Mouse (Mus musculus): ENCODE results near the gene Adcy9. TPM values are rescaled to one million over a fixed set of nuclear protein-coding genes. Genes with fewer than 3 reads are reported as not detected.

The Adcy9 gene
- polyA plus RNA-seq, 1 experiment from 2014 or later, result 1.2 TPM

DNA sequence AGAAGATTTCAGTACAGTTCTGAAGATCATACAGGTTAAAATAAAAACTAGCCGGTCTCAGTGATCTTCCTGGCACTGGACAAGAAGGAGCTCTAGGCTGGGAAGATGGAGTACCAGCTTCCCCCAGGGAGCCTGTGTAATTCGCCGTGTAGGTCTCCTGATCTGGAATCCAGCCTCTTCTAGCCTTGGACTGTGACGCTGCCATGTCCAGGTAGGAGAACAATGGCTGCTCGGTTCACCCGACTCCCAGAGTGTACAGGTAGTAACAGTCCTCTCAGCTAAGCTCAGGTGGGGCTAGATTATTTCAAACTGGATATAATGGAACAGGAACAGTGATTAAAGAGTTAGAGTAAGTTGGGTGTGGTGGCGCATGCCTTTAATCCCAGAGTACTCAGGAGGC lies 120.0 kb downstream of the Adcy9 start:
- Histone ChIP-seq H3K9me3 (ENCODE audit: control insufficient read depth, low read length) (no peaks in the 10 kb centered on the region), H3K27ac (ENCODE audit: low read length) (no peak overlapping the region), H3K4me3 (ENCODE audit: low read length) (no peak overlapping the region), H3K27me3 (replicated peaks; ENCODE audit: control insufficient read depth, insufficient read depth, low read length) (no peaks in the 10 kb centered on the region), H3K36me3 (ENCODE audit: control insufficient read depth, insufficient read depth, low read length) (peaks cover 10% of the 10 kb centered on the region), H3K4me1 (ENCODE audit: control insufficient read depth, insufficient read depth, low read length) (no peaks in the 10 kb centered on the region), H3K4me2 (ENCODE audit: low read depth, low read length) (no peak overlapping the region), H3K9ac (ENCODE audit: low read depth, low read length) (no peak overlapping the region)
- ATAC-seq, result no peak
- 93% methylated on average over 7 of the region's 7 CpGs for WGBS

DNA sequence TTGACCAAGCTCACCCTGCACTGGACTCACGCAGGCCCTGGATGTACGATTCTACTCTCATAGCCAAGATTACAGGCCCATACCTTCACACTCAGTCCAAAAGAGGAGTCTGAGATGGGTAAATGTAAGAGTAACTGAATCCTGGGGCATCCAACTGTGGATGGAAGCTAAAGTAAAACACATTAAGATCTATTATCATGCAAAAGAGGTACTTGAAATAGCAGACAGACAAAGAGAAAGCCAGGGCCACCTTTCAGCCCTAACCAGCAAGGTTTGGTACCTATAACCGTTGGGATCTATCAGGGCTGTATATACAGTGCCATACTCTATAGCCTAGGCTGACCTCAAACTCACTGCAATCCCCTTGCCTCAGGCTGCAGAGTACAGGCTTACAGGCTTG lies 127.0 kb downstream of the Adcy9 start:
- no peak overlapping the region for H3K27ac ChIP-seq (ENCODE audit: low read length)
- no peak overlapping the region for H3K4me2 ChIP-seq (ENCODE audit: low read depth, low read length)
- no peaks in the 10 kb centered on the region for H3K9me3 ChIP-seq (ENCODE audit: control insufficient read depth, low read length)
- H3K27me3 ChIP-seq (replicated peaks; ENCODE audit: control insufficient read depth, insufficient read depth, low read length), result no peaks in the 10 kb centered on the region
- H3K9ac ChIP-seq (ENCODE audit: low read depth, low read length), result no peak overlapping the region
- no peaks in the 10 kb centered on the region for H3K4me1 ChIP-seq (ENCODE audit: control insufficient read depth, insufficient read depth, low read length)
- H3K4me3 ChIP-seq (ENCODE audit: low read length), result no peak overlapping the region
- H3K36me3 ChIP-seq (ENCODE audit: control insufficient read depth, insufficient read depth, low read length), result no peaks in the 10 kb centered on the region; the same call in 1 of the 2 replicates
- 92% methylated on average over 3 of the region's 3 CpGs for WGBS
- ATAC-seq, result no peak

DNA sequence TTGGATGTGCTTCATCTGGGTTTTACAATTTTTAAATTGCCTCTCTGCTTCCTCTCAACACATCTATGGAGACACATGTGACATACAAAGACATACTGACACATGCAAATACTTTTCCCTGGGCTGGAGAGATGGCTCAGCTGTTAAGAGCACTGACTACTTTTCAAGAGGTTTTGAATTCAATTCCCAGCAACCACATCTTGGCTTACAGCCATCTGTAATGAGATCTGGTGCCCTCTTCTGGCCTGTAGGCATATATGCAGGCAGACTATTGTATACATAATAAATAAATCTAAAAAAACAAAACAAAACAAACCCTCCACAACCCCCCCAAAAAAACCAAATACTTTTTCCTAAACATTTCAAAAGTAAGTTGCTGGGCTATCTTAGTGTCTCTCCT lies 130.8 kb downstream of the Adcy9 start:
- Histone ChIP-seq H3K4me1 (ENCODE audit: control insufficient read depth, insufficient read depth, low read length) (no peaks in the 10 kb centered on the region), H3K4me3 (ENCODE audit: low read length) (no peak overlapping the region), H3K36me3 (ENCODE audit: control insufficient read depth, insufficient read depth, low read length) (no peaks in the 10 kb centered on the region; the same call in 1 of the 2 replicates), H3K27ac (ENCODE audit: low read length) (no peak overlapping the region), H3K4me2 (ENCODE audit: low read depth, low read length) (no peak overlapping the region), H3K9ac (ENCODE audit: low read depth, low read length) (no peak overlapping the region), H3K9me3 (ENCODE audit: control insufficient read depth, low read length) (no peaks in the 10 kb centered on the region), H3K27me3 (replicated peaks; ENCODE audit: control insufficient read depth, insufficient read depth, low read length) (no peaks in the 10 kb centered on the region)
- no peak for ATAC-seq

DNA sequence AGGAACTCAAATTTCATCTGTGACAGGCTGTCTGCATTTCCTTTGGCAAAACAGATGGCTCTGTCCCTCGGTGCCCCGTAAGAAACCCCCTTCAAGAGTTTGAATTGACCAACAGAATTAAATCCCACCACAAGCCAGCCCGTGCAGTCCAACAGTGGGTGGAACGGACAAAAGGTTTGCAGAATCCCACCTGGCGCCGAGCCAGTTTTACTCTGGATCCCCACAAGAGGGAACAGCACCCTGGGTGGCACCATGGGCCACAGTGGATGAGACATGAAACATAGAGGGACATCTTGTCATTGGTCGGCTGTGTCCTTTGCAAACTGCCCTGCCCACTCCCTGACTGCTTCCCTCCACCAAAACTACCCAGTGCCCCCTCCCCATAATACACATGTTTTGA lies 133.7 kb downstream of the Adcy9 start:
- H3K4me2 ChIP-seq (ENCODE audit: low read depth, low read length), result no peak overlapping the region
- WGBS, result 87% methylated on average over 7 of the region's 7 CpGs
- no peak overlapping the region for H3K27ac ChIP-seq (ENCODE audit: low read length)
- H3K36me3 ChIP-seq (ENCODE audit: control insufficient read depth, insufficient read depth, low read length), result no peaks in the 10 kb centered on the region; the same call in 1 of the 2 replicates
- no peaks in the 10 kb centered on the region for H3K4me1 ChIP-seq (ENCODE audit: control insufficient read depth, insufficient read depth, low read length)
- no peak overlapping the region for H3K4me3 ChIP-seq (ENCODE audit: low read length)
- H3K9ac ChIP-seq (ENCODE audit: low read depth, low read length), result no peak overlapping the region
- H3K27me3 ChIP-seq (replicated peaks; ENCODE audit: control insufficient read depth, insufficient read depth, low read length), result no peaks in the 10 kb centered on the region
- H3K9me3 ChIP-seq (ENCODE audit: control insufficient read depth, low read length), result no peaks in the 10 kb centered on the region
- ATAC-seq, result no peak

DNA sequence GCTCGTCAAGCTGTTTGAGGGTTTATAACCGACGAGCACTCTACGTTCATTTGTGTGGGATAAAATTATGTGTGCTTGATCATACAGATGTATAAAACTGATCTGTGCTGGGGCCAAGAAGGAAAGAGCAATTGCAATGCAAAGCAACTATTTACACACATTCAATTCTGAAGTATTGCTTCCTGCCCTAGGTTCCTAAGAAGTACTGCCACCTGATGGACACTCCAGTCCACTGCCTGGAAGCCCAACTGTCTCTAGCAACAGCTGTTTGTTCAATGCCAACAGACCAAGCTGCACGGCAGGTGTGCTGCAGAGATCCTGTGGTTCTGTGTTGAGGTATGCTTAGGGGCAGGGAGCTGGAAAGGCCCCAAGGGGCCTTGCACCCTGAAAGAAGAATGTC lies 135.0 kb downstream of the Adcy9 start:
- WGBS, result 61% methylated on average over 5 of the region's 5 CpGs
- ATAC-seq, result peak; percentile 68; the same call in 1 of the 2 replicates

DNA sequence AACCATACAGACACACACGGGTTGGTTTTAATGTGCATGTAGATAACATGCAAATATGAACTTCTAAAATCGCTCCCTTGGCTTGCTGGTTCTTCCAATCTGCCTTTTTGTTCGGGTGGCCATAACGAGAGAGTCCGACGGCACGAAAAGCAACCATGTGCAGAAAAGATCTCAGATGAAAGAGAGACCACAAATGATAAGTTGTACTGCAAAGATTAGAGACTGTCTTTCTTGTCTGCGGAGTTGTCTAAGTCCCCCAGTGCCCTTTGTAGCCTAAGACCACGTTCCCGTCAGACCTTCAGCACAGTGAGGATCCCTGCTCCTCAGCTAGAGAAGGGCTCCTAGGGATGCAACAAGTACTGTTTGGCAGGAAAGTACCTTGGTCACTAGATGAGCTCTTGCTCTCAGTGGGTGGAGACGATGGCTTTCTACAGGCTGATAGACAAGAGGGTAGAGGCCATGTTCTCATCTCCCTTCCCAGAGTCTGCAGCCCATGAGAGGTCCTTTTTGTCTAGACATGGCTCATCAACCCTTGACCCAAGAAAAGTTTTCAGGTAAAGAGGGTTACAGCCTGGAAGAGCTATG lies 136.9 kb downstream of the Adcy9 start:
- no peak overlapping the region for H3K9ac ChIP-seq (ENCODE audit: low read depth, low read length)
- 89% methylated on average over 11 of the region's 11 CpGs for WGBS
- no peak for ATAC-seq
- no peak overlapping the region for H3K27ac ChIP-seq (ENCODE audit: low read length)
- H3K4me2 ChIP-seq (ENCODE audit: low read depth, low read length), result no peak overlapping the region
- H3K4me3 ChIP-seq (ENCODE audit: low read length), result no peak overlapping the region
- no peaks in the 10 kb centered on the region for H3K4me1 ChIP-seq (ENCODE audit: control insufficient read depth, insufficient read depth, low read length)
- no peaks in the 10 kb centered on the region for H3K27me3 ChIP-seq (replicated peaks; ENCODE audit: control insufficient read depth, insufficient read depth, low read length)
- no peaks in the 10 kb centered on the region for H3K9me3 ChIP-seq (ENCODE audit: control insufficient read depth, low read length)
- H3K36me3 ChIP-seq (ENCODE audit: control insufficient read depth, insufficient read depth, low read length), result no peaks in the 10 kb centered on the region

More for the DNA sequence above, 135.0 kb downstream of the Adcy9 start:
- no peak overlapping the region for H3K4me2 ChIP-seq (ENCODE audit: low read depth, low read length)
- no peak overlapping the region for H3K4me3 ChIP-seq (ENCODE audit: low read length)
- no peaks in the 10 kb centered on the region; the same call in 1 of the 2 replicates for H3K36me3 ChIP-seq (ENCODE audit: control insufficient read depth, insufficient read depth, low read length)
- no peaks in the 10 kb centered on the region for H3K27me3 ChIP-seq (replicated peaks; ENCODE audit: control insufficient read depth, insufficient read depth, low read length)
- H3K9ac ChIP-seq (ENCODE audit: low read depth, low read length), result no peak overlapping the region
- H3K9me3 ChIP-seq (ENCODE audit: control insufficient read depth, low read length), result no peaks in the 10 kb centered on the region
- no peaks in the 10 kb centered on the region for H3K4me1 ChIP-seq (ENCODE audit: control insufficient read depth, insufficient read depth, low read length)
- H3K27ac ChIP-seq (ENCODE audit: low read length), result no peak overlapping the region

DNA sequence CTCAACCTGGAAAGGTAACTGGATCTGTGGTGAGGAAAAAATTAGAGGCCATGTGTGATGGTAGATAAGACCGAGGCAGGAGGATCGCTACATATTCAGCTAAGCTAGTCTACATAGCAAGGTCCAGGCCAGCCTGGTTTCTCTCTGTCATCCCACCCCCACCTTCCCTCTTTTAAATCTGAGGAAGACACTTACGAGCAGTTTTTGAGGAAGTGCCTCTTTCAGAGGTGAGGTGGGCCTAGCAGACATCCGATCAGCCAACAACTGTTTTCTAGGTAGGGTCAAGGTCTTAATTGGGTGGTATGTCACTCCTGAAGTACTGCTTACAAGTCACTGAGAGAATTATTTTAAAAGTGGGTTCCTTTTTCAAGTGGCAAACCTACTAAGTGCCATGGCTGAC lies 138.8 kb downstream of the Adcy9 start:
- Histone ChIP-seq H3K4me3 (ENCODE audit: low read length) (no peak overlapping the region), H3K36me3 (ENCODE audit: control insufficient read depth, insufficient read depth, low read length) (no peaks in the 10 kb centered on the region), H3K27me3 (replicated peaks; ENCODE audit: control insufficient read depth, insufficient read depth, low read length) (no peaks in the 10 kb centered on the region), H3K4me1 (ENCODE audit: control insufficient read depth, insufficient read depth, low read length) (no peaks in the 10 kb centered on the region), H3K4me2 (ENCODE audit: low read depth, low read length) (no peak overlapping the region), H3K27ac (ENCODE audit: low read length) (no peak overlapping the region), H3K9me3 (ENCODE audit: control insufficient read depth, low read length) (no peaks in the 10 kb centered on the region), H3K9ac (ENCODE audit: low read depth, low read length) (no peak overlapping the region)
- WGBS, result 85% methylated on average over 4 of the region's 4 CpGs
- ATAC-seq, result no peak

DNA sequence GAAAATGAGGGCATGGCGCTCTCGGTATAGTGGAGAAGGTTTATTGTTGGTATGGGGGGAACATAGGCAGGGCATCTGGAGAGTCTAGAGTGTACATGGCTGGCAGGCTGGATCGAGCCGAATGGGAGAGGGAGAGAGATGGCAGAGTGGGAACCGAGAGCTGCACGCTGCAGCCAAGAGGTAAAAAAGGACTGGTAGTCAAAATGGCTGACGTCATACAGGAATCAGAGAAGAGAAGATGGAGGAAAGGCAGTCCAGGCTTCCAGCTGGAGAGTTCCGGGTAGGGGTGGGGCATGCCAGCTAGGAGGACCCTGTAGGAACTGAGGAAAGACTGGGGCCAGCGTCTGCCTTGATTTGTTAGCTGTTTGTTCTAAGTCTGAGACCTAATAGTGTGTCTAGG lies 139.3 kb downstream of the Adcy9 start:
- ATAC-seq, result no peak
- Histone ChIP-seq H3K9me3 (ENCODE audit: control insufficient read depth, low read length) (no peaks in the 10 kb centered on the region), H3K36me3 (ENCODE audit: control insufficient read depth, insufficient read depth, low read length) (no peaks in the 10 kb centered on the region), H3K27me3 (replicated peaks; ENCODE audit: control insufficient read depth, insufficient read depth, low read length) (no peaks in the 10 kb centered on the region), H3K4me2 (ENCODE audit: low read depth, low read length) (no peak overlapping the region), H3K4me1 (ENCODE audit: control insufficient read depth, insufficient read depth, low read length) (no peaks in the 10 kb centered on the region), H3K9ac (ENCODE audit: low read depth, low read length) (no peak overlapping the region), H3K4me3 (ENCODE audit: low read length) (no peak overlapping the region), H3K27ac (ENCODE audit: low read length) (no peak overlapping the region)
- 80% methylated on average over 9 of the region's 9 CpGs for WGBS

DNA sequence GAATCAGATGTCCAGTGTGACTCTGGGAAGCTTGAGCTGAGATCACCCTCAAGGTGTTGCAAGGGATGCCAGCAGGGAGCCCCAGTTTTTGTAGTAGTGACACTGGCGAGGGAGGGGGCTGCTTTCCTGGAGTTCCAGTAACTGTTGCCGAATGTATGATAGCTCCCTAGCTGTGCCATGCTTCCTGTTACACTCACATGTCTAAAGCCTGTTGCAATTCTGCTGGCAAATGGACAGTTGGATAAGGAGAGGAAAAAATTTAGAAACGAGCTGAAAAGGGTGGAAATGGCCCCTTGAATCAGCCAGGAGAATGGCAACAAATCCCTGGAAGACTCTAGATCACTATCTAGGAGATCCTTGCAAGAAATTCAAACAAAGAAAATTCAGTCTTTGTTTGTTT lies 140.7 kb downstream of the Adcy9 start:
- WGBS, result 64% methylated on average over 3 of the region's 3 CpGs
- no peak for ATAC-seq
- H3K27ac ChIP-seq (ENCODE audit: low read length), result no peak overlapping the region

DNA sequence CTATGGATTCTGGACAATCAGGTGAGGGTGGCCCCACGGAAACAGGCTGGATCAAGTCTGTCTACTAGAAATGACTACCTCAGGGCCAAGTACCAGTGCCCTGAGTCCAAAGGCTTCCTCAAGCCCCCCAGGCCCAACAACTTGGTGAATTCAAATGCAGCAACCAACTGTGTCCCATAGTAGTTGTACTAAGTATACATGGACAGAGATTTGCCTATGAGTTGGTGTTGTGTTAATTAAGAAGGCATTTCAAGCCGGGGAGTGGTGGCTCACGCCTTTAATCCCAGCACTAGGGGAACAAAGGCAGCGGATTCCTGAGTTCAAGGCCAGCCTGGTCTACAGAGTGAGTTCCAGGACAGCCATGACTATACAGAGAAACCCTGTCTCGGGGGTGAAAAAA lies 143.7 kb downstream of the Adcy9 start:
- no peaks in the 10 kb centered on the region for H3K27me3 ChIP-seq (replicated peaks; ENCODE audit: control insufficient read depth, insufficient read depth, low read length)
- H3K36me3 ChIP-seq (ENCODE audit: control insufficient read depth, insufficient read depth, low read length), result no peaks in the 10 kb centered on the region
- H3K9ac ChIP-seq (ENCODE audit: low read depth, low read length), result no peak overlapping the region
- H3K4me3 ChIP-seq (ENCODE audit: low read length), result no peak overlapping the region
- WGBS, result 89% methylated on average over 5 of the region's 5 CpGs
- no peak overlapping the region for H3K4me2 ChIP-seq (ENCODE audit: low read depth, low read length)
- H3K9me3 ChIP-seq (ENCODE audit: control insufficient read depth, low read length), result no peaks in the 10 kb centered on the region
- no peak for ATAC-seq
- no peak overlapping the region for H3K27ac ChIP-seq (ENCODE audit: low read length)
- peaks cover 7% of the 10 kb centered on the region for H3K4me1 ChIP-seq (ENCODE audit: control insufficient read depth, insufficient read depth, low read length)

More for the DNA sequence above, 140.7 kb downstream of the Adcy9 start:
- Histone ChIP-seq H3K9me3 (ENCODE audit: control insufficient read depth, low read length) (no peaks in the 10 kb centered on the region), H3K4me1 (ENCODE audit: control insufficient read depth, insufficient read depth, low read length) (no peaks in the 10 kb centered on the region; the same call in 1 of the 2 replicates), H3K4me3 (ENCODE audit: low read length) (no peak overlapping the region), H3K27me3 (replicated peaks; ENCODE audit: control insufficient read depth, insufficient read depth, low read length) (no peaks in the 10 kb centered on the region), H3K4me2 (ENCODE audit: low read depth, low read length) (no peak overlapping the region), H3K36me3 (ENCODE audit: control insufficient read depth, insufficient read depth, low read length) (no peaks in the 10 kb centered on the region), H3K9ac (ENCODE audit: low read depth, low read length) (no peak overlapping the region)

Measured in intestine, embryonic 16.5 days (tissue).